Comparison of ENCODE assay signal across 22 mouse cellular contexts in the genomic region with DNA sequence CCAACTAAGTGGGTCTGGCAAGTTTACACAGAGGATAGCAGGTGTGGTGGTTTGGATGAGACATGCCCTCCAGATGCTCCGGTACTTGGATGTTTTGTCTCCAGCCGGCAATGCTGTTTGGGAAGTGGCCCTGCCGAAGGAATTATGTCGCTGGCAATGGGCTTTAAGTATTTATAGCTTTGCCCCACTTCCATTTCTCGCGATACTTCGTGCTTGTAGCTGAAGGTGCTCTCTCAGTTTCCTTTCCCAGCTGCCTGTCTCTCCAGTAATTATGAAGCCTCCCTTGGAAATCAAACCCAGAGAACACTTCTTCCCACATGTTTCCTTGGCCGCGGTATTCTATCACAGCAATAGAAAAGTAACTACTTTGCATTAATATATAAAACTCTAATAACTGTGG.
"Had no signal": no experiment of that assay in that cellular context is flagged by ENCODE, and none has a peak within 500 bp of the region (broad histone marks: within the 10 kb centered on the region; RNA-seq: fewer than 3 reads in every experiment).

No protein-coding gene starts in this region.

- H3K4me1 ChIP-seq: lung, embryonic 15.5 days; megakaryocyte, embryonic 14.5 days; neural tube, embryonic 13.5 days; neural tube, embryonic 15.5 days had no signal

- H3K27me3 ChIP-seq: liver, embryonic 15.5 days; lung, embryonic 15.5 days; midbrain, embryonic 13.5 days; neural tube, embryonic 13.5 days; neural tube, embryonic 15.5 days had no signal

- H3K9ac ChIP-seq: liver, embryonic 15.5 days; liver, postnatal 0 days; lung, embryonic 15.5 days; midbrain, embryonic 13.5 days; neural tube, embryonic 13.5 days; neural tube, embryonic 15.5 days had no signal

- ATAC-seq: liver, postnatal 0 days; lung, postnatal 0 days; midbrain, embryonic 13.5 days; midbrain, embryonic 16.5 days had no signal

- H3K27ac ChIP-seq: liver, embryonic 15.5 days; lung, embryonic 15.5 days; macrophage; midbrain, embryonic 13.5 days; neural tube, embryonic 13.5 days; neural tube, embryonic 15.5 days had no signal

- H3K4me2 ChIP-seq: liver, embryonic 15.5 days; lung, embryonic 15.5 days; midbrain, embryonic 11.5 days; midbrain, embryonic 13.5 days; neural tube, embryonic 13.5 days; neural tube, embryonic 15.5 days had no signal

- DNase-seq: liver, postnatal 0 days; lung, adult 2 months; lung, postnatal 14 days; lung, postnatal 36 days; right cerebral cortex, adult 18-20 months; right cerebral cortex, postnatal 25 days; right cerebral cortex, postnatal 4 days; spleen, adult 18-20 months; thymus, adult 18-20 months; thymus, postnatal 14 days; thymus, postnatal 4 days had no signal

- H3K36me3 ChIP-seq: liver, embryonic 15.5 days; lung, embryonic 15.5 days; midbrain, embryonic 13.5 days; neural tube, embryonic 13.5 days; neural tube, embryonic 15.5 days had no signal

- H3K4me3 ChIP-seq: liver, embryonic 15.5 days; lung, embryonic 15.5 days; megakaryocyte, embryonic 14.5 days; midbrain, embryonic 13.5 days; myocyte; neural tube, embryonic 13.5 days; neural tube, embryonic 15.5 days had no signal

- H3K9me3 ChIP-seq: liver, embryonic 15.5 days; lung, embryonic 15.5 days; midbrain, embryonic 13.5 days; neural tube, embryonic 13.5 days; neural tube, embryonic 15.5 days had no signal
